Comparison of ENCODE assay signal across 16 mouse cellular contexts in the genomic region with DNA sequence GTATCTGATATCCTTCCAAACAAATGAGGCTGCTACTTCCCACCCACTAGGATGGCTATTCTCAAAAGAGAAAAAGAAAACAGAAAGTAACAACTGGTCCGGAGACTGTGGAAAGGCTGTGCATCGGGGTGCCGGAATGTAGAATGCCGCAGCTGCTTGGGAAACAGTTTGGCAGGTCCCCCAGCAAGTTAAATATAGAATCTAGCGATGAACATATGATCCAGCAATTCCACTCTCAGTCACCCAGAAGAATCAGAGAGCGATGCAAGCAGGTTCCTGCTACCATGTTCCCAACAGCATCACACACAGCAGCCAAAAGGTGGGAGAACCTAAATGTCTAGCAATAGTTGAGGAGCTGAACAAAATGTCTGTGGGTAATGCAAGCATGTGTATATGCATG.
DNase-seq lines count a peak whose midpoint lies in the region; ATAC-seq and TF ChIP-seq lines count a peak whose summit lies in the region.
"Had no signal": no experiment of that assay in that cellular context is flagged by ENCODE, and none has a peak within 500 bp of the region (broad histone marks: within the 10 kb centered on the region; RNA-seq: fewer than 3 reads in every experiment).

No protein-coding gene starts in this region.

- no peak for ATAC-seq in embryonic facial prominence, embryonic 14.5 days (ENCODE audit: low read depth)
- no peak for ATAC-seq in hindbrain, embryonic 11.5 days (ENCODE audit: low FRiP score)
- ATAC-seq in granulocyte monocyte progenitor cell, adult 5-6 weeks (replicated peaks; ENCODE audit: poor library complexity, severe bottlenecking): no peak
- ATAC-seq: intestine, postnatal 0 days had no signal

- H3K4me2 ChIP-seq in embryonic facial prominence, embryonic 14.5 days (ENCODE audit: low read depth, low read length): peak overlapping the region; percentile 28; the same call in 1 of the 2 replicates
- peak overlapping the region; percentile 63 for H3K4me2 ChIP-seq in myocyte (ENCODE audit: low read depth)
- H3K4me2 ChIP-seq in hindbrain, embryonic 11.5 days (replicated peaks; ENCODE audit: low read depth, low read length): no peak overlapping the region
- H3K4me2 ChIP-seq: limb, embryonic 12.5 days had no signal

- H3K27ac ChIP-seq in embryonic facial prominence, embryonic 14.5 days (replicated peaks; ENCODE audit: low read depth, low read length): peak overlapping the region; percentile 46
- no peak overlapping the region for H3K27ac ChIP-seq in hindbrain, embryonic 11.5 days (ENCODE audit: low read depth, low read length)
- H3K27ac ChIP-seq: limb, embryonic 12.5 days had no signal

- H3K9ac ChIP-seq in embryonic facial prominence, embryonic 14.5 days (ENCODE audit: low read depth, low read length): no peak overlapping the region
- no peak overlapping the region for H3K9ac ChIP-seq in hindbrain, embryonic 11.5 days (ENCODE audit: low read depth, low read length)
- H3K9ac ChIP-seq: limb, embryonic 12.5 days had no signal

- H3K9me3 ChIP-seq in embryonic facial prominence, embryonic 14.5 days (ENCODE audit: control insufficient read depth, low read length): no peaks in the 10 kb centered on the region
- H3K9me3 ChIP-seq in hindbrain, embryonic 11.5 days (ENCODE audit: control insufficient read depth, low read length): no peaks in the 10 kb centered on the region
- H3K9me3 ChIP-seq: limb, embryonic 12.5 days had no signal

- no peaks in the 10 kb centered on the region for H3K27me3 ChIP-seq in embryonic facial prominence, embryonic 14.5 days (replicated peaks; ENCODE audit: control insufficient read depth, insufficient read depth, low read length)
- no peaks in the 10 kb centered on the region for H3K27me3 ChIP-seq in myocyte (ENCODE audit: control insufficient read depth, insufficient read depth, insufficient read length)
- no peaks in the 10 kb centered on the region for H3K27me3 ChIP-seq in hindbrain, embryonic 11.5 days (ENCODE audit: control insufficient read depth, insufficient read depth, low read length)
- H3K27me3 ChIP-seq: limb, embryonic 12.5 days had no signal

- H3ac ChIP-seq in myocyte (ENCODE audit: control insufficient read depth, insufficient read length): no peak overlapping the region

- H3K4me3 ChIP-seq in embryonic facial prominence, embryonic 14.5 days (ENCODE audit: low read depth, low read length): no peak overlapping the region
- no peak overlapping the region for H3K4me3 ChIP-seq in myocyte
- H3K4me3 ChIP-seq in hindbrain, embryonic 11.5 days (ENCODE audit: low read depth, low read length): no peak overlapping the region
- H3K4me3 ChIP-seq: erythroblast, embryonic 14.5 days; limb, embryonic 12.5 days had no signal

- no peaks in the 10 kb centered on the region for H3K36me3 ChIP-seq in embryonic facial prominence, embryonic 14.5 days (ENCODE audit: control insufficient read depth, insufficient read depth, low read length)
- H3K36me3 ChIP-seq in myocyte (ENCODE audit: control insufficient read depth, insufficient read depth): no peaks in the 10 kb centered on the region
- no peaks in the 10 kb centered on the region for H3K36me3 ChIP-seq in hindbrain, embryonic 11.5 days (ENCODE audit: control insufficient read depth, insufficient read depth, low read length)
- H3K36me3 ChIP-seq: limb, embryonic 12.5 days had no signal

- peak; percentile 53 for DNase-seq in layer of hippocampus, adult 9-11 months
- no peak for DNase-seq in layer of hippocampus, postnatal 25 days (ENCODE audit: extremely low spot score in 1 of 2, low spot score in 1 of 2)
- peak; percentile 87 for DNase-seq in embryonic facial prominence, embryonic 14.5 days (ENCODE audit: low spot score)
- DNase-seq in heart, adult 8-10 months (ENCODE audit: low spot score): peak; percentile 17
- DNase-seq in hindbrain, embryonic 11.5 days (ENCODE audit: low spot score): no peak
- no peak for DNase-seq in adrenal gland, postnatal 4 days (ENCODE audit: low spot score in 2 of 2)
- DNase-seq: adrenal gland, postnatal 25 days; cerebellum, adult 9-10 months; gastrocnemius, postnatal 36 days; lung, postnatal 36 days; thymus, postnatal 36 days had no signal

- peaks cover 44% of the 10 kb centered on the region for H3K4me1 ChIP-seq in embryonic facial prominence, embryonic 14.5 days (ENCODE audit: control insufficient read depth, insufficient read depth, low read length)
- no peaks in the 10 kb centered on the region for H3K4me1 ChIP-seq in hindbrain, embryonic 11.5 days (replicated peaks; ENCODE audit: control insufficient read depth, insufficient read depth, low read length)
- H3K4me1 ChIP-seq: limb, embryonic 12.5 days had no signal

- TF ChIP-seq POLR2A in myocyte (IDR thresholded peaks at IDR 0.05; ENCODE audit: insufficient read length, low read depth): no peak

- 54% methylated on average over 6 of the region's 6 CpGs for WGBS in embryonic facial prominence, embryonic 14.5 days
- WGBS in hindbrain, embryonic 11.5 days: 80% methylated on average over 6 of the region's 6 CpGs

- no peaks in the 10 kb centered on the region for H3K79me2 ChIP-seq in myocyte (ENCODE audit: control insufficient read depth, insufficient read depth)

TF ChIP-seq in myocyte, 11 proteins besides CTCF, POLR2A, EP300 and RAD21:
- TF ChIP-seq MAX (IDR thresholded peaks at IDR 0.05; ENCODE audit: low read depth) (no peak), POLR2AphosphoS2 (IDR thresholded peaks at IDR 0.05; ENCODE audit: insufficient read length, low read depth) (no peak), MYOG (IDR thresholded peaks at IDR 0.05; ENCODE audit: control insufficient read depth in 1 of 3, insufficient read depth in 1 of 3, insufficient read length in 2 of 3, low read depth in 2 of 3) (peak in 2 of 3 experiments; percentile 30 to 48), SRF (IDR thresholded peaks at IDR 0.05; ENCODE audit: control insufficient read depth, insufficient read length, low read depth) (no peak), CEBPB (IDR thresholded peaks at IDR 0.05; ENCODE audit: insufficient read depth, poor library complexity, severe bottlenecking) (no peak), USF1 (IDR thresholded peaks at IDR 0.05; ENCODE audit: low read depth) (no peak), MYOD1 (IDR thresholded peaks at IDR 0.05; ENCODE audit: control insufficient read depth in 1 of 3, insufficient read length in 2 of 3, low read depth in 2 of 3) (peak in 2 of 3 experiments; percentile 41 to 53), TCF3 (IDR thresholded peaks at IDR 0.05; ENCODE audit: insufficient read length, low read depth) (no peak), REST (IDR thresholded peaks at IDR 0.05; ENCODE audit: insufficient read depth, insufficient read length) (no peak), TCF12 (IDR thresholded peaks at IDR 0.05; ENCODE audit: insufficient read depth, poor library complexity, severe bottlenecking) (no peak), E2F4 (IDR thresholded peaks at IDR 0.05; ENCODE audit: insufficient read depth) (no peak)

Comparison
In these comparisons a context has a peak if more than half of its experiments do, and no peak if none do; other contexts are left out.
1. DNase-seq: peak in layer of hippocampus, adult 9-11 months (single experiment), embryonic facial prominence, embryonic 14.5 days (single experiment) and heart, adult 8-10 months (single experiment); none in layer of hippocampus, postnatal 25 days (0 of 2), hindbrain, embryonic 11.5 days (single experiment) and adrenal gland, postnatal 4 days (0 of 2).